Mouse (Mus musculus): ENCODE data around the gene Chsy1. TPM values are rescaled to one million over a fixed set of nuclear protein-coding genes. Genes with fewer than 3 reads are reported as not detected.

The Chsy1 gene
- 10 to 100 TPM; 16.6 to 16.7 TPM for total RNA-seq (2021)
- long read RNA-seq, full-length matches to known transcripts = 25 of 30 reads
- long read RNA-seq, partial matches to known transcripts = 2 of 30 reads
- long read RNA-seq, other reads (novel, unspliced or antisense) = 3 of 30 reads

GRCm38 (mm10) chr7:66108961-66109854, at the start of gene Chsy1:
Gene Chsy1, plus strand, starts transcription at chr7:66109515.
- peak; percentile 87 to 92 for DNase-seq (ENCODE audit: low spot score in 2 of 2)

GRCm38 (mm10) chr7:66060066-66060956, 49.0 kb upstream of the Chsy1 start:
- DNase-seq (ENCODE audit: low spot score in 2 of 2) = peak; percentile 80 to 91

- DNase-seq (ENCODE audit: low spot score in 2 of 2) = no peak
These were observed 48.3 kb upstream of the Chsy1 start for GRCm38 (mm10) chr7:66061057-66061456.

- peak; percentile 21 to 67 for DNase-seq (ENCODE audit: low spot score in 2 of 2)
These were observed 32.9 kb upstream of the Chsy1 start for GRCm38 (mm10) chr7:66076411-66076810.

GRCm38 (mm10) chr7:66079364-66080230, 29.7 kb upstream of the Chsy1 start, which contains the start of gene Selenos:
Gene Selenos, plus strand, starts transcription at chr7:66079649.
- peak; percentile 96 to 97 for DNase-seq (ENCODE audit: low spot score in 2 of 2)

GRCm38 (mm10) chr7:66080231-66080613, 29.1 kb upstream of the Chsy1 start:
- peak in 1 of 2 experiments; percentile 28 for DNase-seq (ENCODE audit: low spot score in 2 of 2)

GRCm38 (mm10) chr7:66083757-66084156, 25.6 kb upstream of the Chsy1 start:
- no peak for DNase-seq (ENCODE audit: low spot score in 2 of 2)

- DNase-seq (ENCODE audit: low spot score in 2 of 2) = no peak
These were observed 24.8 kb upstream of the Chsy1 start for GRCm38 (mm10) chr7:66084546-66084945.

GRCm38 (mm10) chr7:66087652-66088051, 21.7 kb upstream of the Chsy1 start:
- DNase-seq (ENCODE audit: low spot score in 2 of 2) = peak; percentile 11 to 68

GRCm38 (mm10) chr7:66088077-66088476, 21.2 kb upstream of the Chsy1 start:
- no peak for DNase-seq (ENCODE audit: low spot score in 2 of 2)

- no peak for DNase-seq (ENCODE audit: low spot score in 2 of 2)
These were observed 18.6 kb upstream of the Chsy1 start for GRCm38 (mm10) chr7:66090676-66091190.

GRCm38 (mm10) chr7:66091553-66091952, 17.8 kb upstream of the Chsy1 start:
- no peak for DNase-seq (ENCODE audit: low spot score in 2 of 2)

GRCm38 (mm10) chr7:66092656-66093055, 16.7 kb upstream of the Chsy1 start:
- no peak for DNase-seq (ENCODE audit: low spot score in 2 of 2)

GRCm38 (mm10) chr7:66094141-66094540, 15.2 kb upstream of the Chsy1 start:
- DNase-seq (ENCODE audit: low spot score in 2 of 2) = peak in 1 of 2 experiments; percentile 34

- DNase-seq (ENCODE audit: low spot score in 2 of 2) = no peak
These were observed 10.5 kb upstream of the Chsy1 start for GRCm38 (mm10) chr7:66098803-66099202.

GRCm38 (mm10) chr7:66101866-66102265, 7.4 kb upstream of the Chsy1 start:
- peak in 1 of 2 experiments; percentile 41 for DNase-seq (ENCODE audit: low spot score in 2 of 2)

- no peak for DNase-seq (ENCODE audit: low spot score in 2 of 2)
These were observed 4.8 kb upstream of the Chsy1 start for GRCm38 (mm10) chr7:66104531-66104930.

GRCm38 (mm10) chr7:66105771-66106170, 3.5 kb upstream of the Chsy1 start:
- no peak for DNase-seq (ENCODE audit: low spot score in 2 of 2)

- no peak for DNase-seq (ENCODE audit: low spot score in 2 of 2)
These were observed 2.7 kb upstream of the Chsy1 start for GRCm38 (mm10) chr7:66106581-66107056.

GRCm38 (mm10) chr7:66107206-66107605, 2.1 kb upstream of the Chsy1 start:
- no peak for DNase-seq (ENCODE audit: low spot score in 2 of 2)
